Mouse (Mus musculus) forebrain, embryonic 15.5 days (tissue): Measurements from ENCODE around the gene Lrrc28. TPM values are rescaled to one million over a fixed set of nuclear protein-coding genes. Genes with fewer than 3 reads are reported as not detected.

ENCODE experiments used
- ATAC-seq: fragments of 200-750 bp; cut with Nextera tagmentation; replicated peaks from 2 replicates; pipeline ENCODE4 v1.8.0; 2017; ENCODE audit warnings: mild to moderate bottlenecking, moderate TSS enrichment, moderate library complexity
- H3K27ac ChIP-seq: fragments of 300-500 bp; sonication (generic); replicated peaks from 2 replicates; pipeline ENCODE4 v1.5.1; 2015; ENCODE audit warnings: mild to moderate bottlenecking, inconsistent platforms
- H3K27me3 ChIP-seq: fragments of 300-500 bp; sonication (generic); 2 replicates; pipeline ENCODE4 v1.6.1; 2015; ENCODE audit warnings: inconsistent platforms
- H3K36me3 ChIP-seq: fragments of 300-500 bp; sonication (generic); 2 replicates; pipeline ENCODE4 v1.6.1; 2015; ENCODE audit warnings: mild to moderate bottlenecking, inconsistent platforms
- H3K4me1 ChIP-seq: fragments of 300-500 bp; sonication (generic); 2 replicates; pipeline ENCODE4 v1.6.1; 2015; ENCODE audit warnings: inconsistent platforms
- H3K4me2 ChIP-seq: fragments of 300-500 bp; sonication (generic); replicated peaks from 2 replicates; pipeline ENCODE4 v1.6.1; 2015; ENCODE audit warnings: mild to moderate bottlenecking, inconsistent platforms
- H3K4me3 ChIP-seq: fragments of 300-500 bp; sonication (generic); 2 replicates; pipeline ENCODE4 v1.5.1; 2015; ENCODE audit warnings: mild to moderate bottlenecking, inconsistent platforms
- H3K9ac ChIP-seq: fragments of 300-500 bp; sonication (generic); replicated peaks from 2 replicates; pipeline ENCODE4 v1.6.1; 2015; ENCODE audit warnings: mild to moderate bottlenecking, inconsistent platforms
- H3K9me3 ChIP-seq: fragments of 300-500 bp; sonication (generic); 2 replicates; pipeline ENCODE4 v1.6.1; 2016; ENCODE audit warnings: inconsistent platforms
- WGBS: fragments of 180-500 bp; shearing (Covaris S2); methylation state at CpG from one replicate; pipeline ENCODE4 v1.1.7; 2015; ENCODE audit warnings: mixed read lengths; 5-methylcytosine and 5-hydroxymethylcytosine counted together
- polyA plus RNA-seq: library from polyadenylated mRNA; unstranded; fragments of >200 nt; fragmentation: Nextera tagmentation; extraction: Ambion mirVana; gene quantifications from 2 replicates; pipeline ENCODE4 v1.2.1, GENCODE M21; 2015

Gene Lrrc28
- 29.2 and 31.0 TPM in 2 replicates for polyA plus RNA-seq

DNA sequence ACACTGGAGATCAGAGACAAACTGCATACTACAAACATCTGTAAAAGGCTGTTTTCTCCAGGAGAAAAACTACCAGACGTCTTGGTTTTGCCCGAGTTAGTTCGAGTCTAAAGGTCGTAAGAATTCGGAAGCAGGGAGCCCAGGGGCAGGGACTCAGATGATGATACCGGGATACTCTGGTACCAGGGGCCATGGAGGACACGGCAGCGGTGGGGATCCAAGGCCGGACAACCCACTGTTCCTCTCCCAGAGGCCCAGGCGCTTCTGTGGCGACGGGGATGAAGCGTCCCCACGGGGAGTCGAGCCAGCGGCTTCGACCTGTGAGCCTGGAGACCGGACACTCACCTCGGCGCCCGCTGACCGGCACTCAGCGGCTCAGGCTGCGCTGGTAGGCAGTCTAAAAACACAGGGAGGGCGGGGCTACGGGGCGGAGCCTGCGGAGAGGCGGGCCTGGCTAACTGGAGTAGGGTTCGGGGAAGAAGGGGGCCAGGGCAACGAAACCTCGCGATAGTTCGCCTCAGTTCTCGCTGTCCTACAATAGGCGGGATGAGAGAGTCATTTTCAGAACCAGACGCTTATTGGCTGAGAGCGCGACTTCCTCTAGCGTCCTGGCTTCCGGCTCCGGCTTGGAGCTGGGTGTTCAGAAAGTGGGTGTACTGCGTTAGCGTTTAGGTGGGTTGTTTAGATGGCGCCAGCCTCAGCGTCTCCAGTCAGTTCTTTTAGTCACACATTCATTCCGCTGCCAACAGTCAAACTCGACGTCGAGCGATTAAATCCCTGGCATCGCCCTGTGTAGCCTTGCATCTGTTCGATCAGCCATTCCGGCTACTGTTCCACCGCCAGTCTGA is at the start of gene Lrrc28:
Gene Lrrc28 (minus strand): TSS at position 436 of the 848 bp plus-strand sequence.
- peak within 1 kb of the TSS; percentile 60 for H3K4me2 ChIP-seq
- peaks cover 36% of the 10 kb centered on the region for H3K4me1 ChIP-seq
- peak within 1 kb of the TSS; percentile 77 for H3K9ac ChIP-seq
- H3K9me3 ChIP-seq = no peaks in the 10 kb centered on the region
- no peaks in the 10 kb centered on the region for H3K27me3 ChIP-seq
- peak; percentile 99 for ATAC-seq
- H3K4me3 ChIP-seq = peak within 1 kb of the TSS; percentile 61
- 0 out of 2 replicates have a peak, but pooled peaks cover 2% of the 10 kb centered on the region for H3K36me3 ChIP-seq
- WGBS = 1% methylated on average over 55 of the region's 55 CpGs
- peak within 1 kb of the TSS; percentile 91 for H3K27ac ChIP-seq

GRCm38 (mm10) chr7:67692791-67693538 is 47.9 kb upstream of the Lrrc28 start:
- no peak for ATAC-seq
- no peak overlapping the region for H3K4me2 ChIP-seq
- WGBS = 91% methylated on average over 23 of the region's 23 CpGs

GRCm38 (mm10) chr7:67692141-67692540 is 47.1 kb upstream of the Lrrc28 start:
- Histone ChIP-seq H3K27ac (no peak overlapping the region), H3K9ac (no peak overlapping the region), H3K27me3 (no peaks in the 10 kb centered on the region), H3K4me2 (no peak overlapping the region), H3K36me3 (no peaks in the 10 kb centered on the region), H3K4me3 (no peak overlapping the region), H3K9me3 (no peaks in the 10 kb centered on the region), H3K4me1 (no peaks in the 10 kb centered on the region)
- 80% methylated on average over 3 of the region's 3 CpGs for WGBS
- ATAC-seq = no peak

More at GRCm38 (mm10) chr7:67692791-67693538, 47.9 kb upstream of the Lrrc28 start:
- Histone ChIP-seq H3K27ac (no peak overlapping the region), H3K4me1 (no peaks in the 10 kb centered on the region), H3K27me3 (no peaks in the 10 kb centered on the region), H3K9me3 (no peaks in the 10 kb centered on the region), H3K9ac (no peak overlapping the region), H3K36me3 (no peaks in the 10 kb centered on the region), H3K4me3 (no peak overlapping the region)

GRCm38 (mm10) chr7:67691036-67691435 is 46.0 kb upstream of the Lrrc28 start:
- no peak for ATAC-seq
- H3K27ac ChIP-seq = no peak overlapping the region
- no peaks in the 10 kb centered on the region for H3K27me3 ChIP-seq
- no peaks in the 10 kb centered on the region for H3K4me1 ChIP-seq
- H3K9ac ChIP-seq = no peak overlapping the region
- H3K4me2 ChIP-seq = no peak overlapping the region
- H3K4me3 ChIP-seq = no peak overlapping the region
- H3K9me3 ChIP-seq = no peaks in the 10 kb centered on the region
- no peaks in the 10 kb centered on the region for H3K36me3 ChIP-seq
- 88% methylated on average over 6 of the region's 6 CpGs for WGBS

DNA sequence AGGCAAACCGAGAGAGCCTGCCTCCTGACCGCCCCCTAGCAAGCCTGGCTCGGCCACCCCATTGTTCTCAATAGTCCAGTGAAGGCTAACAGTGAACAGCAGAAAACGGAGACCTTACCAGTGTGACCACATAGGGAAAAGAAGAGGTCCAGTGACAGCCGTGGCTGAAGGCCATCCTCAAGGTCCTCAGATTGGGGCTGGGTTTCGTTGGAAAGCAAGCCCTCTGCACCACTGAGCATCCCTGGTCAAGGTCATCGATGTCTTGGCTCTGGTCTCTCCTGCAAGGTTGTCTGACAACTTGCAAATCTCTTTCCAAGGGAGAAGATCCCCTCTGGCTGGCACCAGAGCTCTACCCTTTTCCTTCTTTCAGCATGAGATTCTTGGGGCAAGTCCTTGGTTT is 44.7 kb upstream of the Lrrc28 start:
- H3K4me2 ChIP-seq = no peak overlapping the region
- no peak overlapping the region for H3K4me3 ChIP-seq
- H3K9ac ChIP-seq = no peak overlapping the region
- H3K27me3 ChIP-seq = no peaks in the 10 kb centered on the region
- ATAC-seq = no peak
- 78% methylated on average over 7 of the region's 7 CpGs for WGBS
- no peaks in the 10 kb centered on the region for H3K9me3 ChIP-seq
- H3K4me1 ChIP-seq = no peaks in the 10 kb centered on the region
- no peaks in the 10 kb centered on the region for H3K36me3 ChIP-seq
- H3K27ac ChIP-seq = no peak overlapping the region

GRCm38 (mm10) chr7:67688281-67688680 is 43.2 kb upstream of the Lrrc28 start:
- Histone ChIP-seq H3K9ac (no peak overlapping the region), H3K4me3 (no peak overlapping the region), H3K4me2 (no peak overlapping the region), H3K36me3 (no peaks in the 10 kb centered on the region), H3K9me3 (no peaks in the 10 kb centered on the region), H3K27me3 (no peaks in the 10 kb centered on the region), H3K27ac (no peak overlapping the region), H3K4me1 (no peaks in the 10 kb centered on the region)
- WGBS = 22% methylated on average over 3 of the region's 3 CpGs
- ATAC-seq = no peak

GRCm38 (mm10) chr7:67686545-67686944 is 41.5 kb upstream of the Lrrc28 start:
- ATAC-seq = no peak
- Histone ChIP-seq H3K27ac (no peak overlapping the region), H3K4me2 (no peak overlapping the region)

GRCm38 (mm10) chr7:67683006-67683405 is 37.9 kb upstream of the Lrrc28 start:
- H3K9ac ChIP-seq = no peak overlapping the region
- no peak overlapping the region for H3K4me2 ChIP-seq
- H3K27ac ChIP-seq = no peak overlapping the region
- no peaks in the 10 kb centered on the region for H3K4me1 ChIP-seq
- H3K27me3 ChIP-seq = no peaks in the 10 kb centered on the region
- WGBS = 89% methylated on average over 16 of the region's 16 CpGs
- H3K4me3 ChIP-seq = no peak overlapping the region
- H3K36me3 ChIP-seq = no peaks in the 10 kb centered on the region
- no peaks in the 10 kb centered on the region for H3K9me3 ChIP-seq
- no peak for ATAC-seq

More at GRCm38 (mm10) chr7:67686545-67686944, 41.5 kb upstream of the Lrrc28 start:
- no peaks in the 10 kb centered on the region for H3K9me3 ChIP-seq
- no peaks in the 10 kb centered on the region for H3K27me3 ChIP-seq
- H3K4me1 ChIP-seq = no peaks in the 10 kb centered on the region
- H3K9ac ChIP-seq = no peak overlapping the region
- WGBS = 96% methylated on average over 3 of the region's 3 CpGs
- H3K36me3 ChIP-seq = no peaks in the 10 kb centered on the region
- H3K4me3 ChIP-seq = no peak overlapping the region

GRCm38 (mm10) chr7:67681078-67681477 is 36.0 kb upstream of the Lrrc28 start:
- 89% methylated on average over 9 of the region's 9 CpGs for WGBS
- H3K4me3 ChIP-seq = no peak overlapping the region
- H3K27ac ChIP-seq = no peak overlapping the region
- H3K9me3 ChIP-seq = no peaks in the 10 kb centered on the region
- no peaks in the 10 kb centered on the region for H3K27me3 ChIP-seq
- H3K4me1 ChIP-seq = no peaks in the 10 kb centered on the region
- H3K4me2 ChIP-seq = no peak overlapping the region
- H3K9ac ChIP-seq = no peak overlapping the region
- no peak for ATAC-seq
- H3K36me3 ChIP-seq = no peaks in the 10 kb centered on the region

DNA sequence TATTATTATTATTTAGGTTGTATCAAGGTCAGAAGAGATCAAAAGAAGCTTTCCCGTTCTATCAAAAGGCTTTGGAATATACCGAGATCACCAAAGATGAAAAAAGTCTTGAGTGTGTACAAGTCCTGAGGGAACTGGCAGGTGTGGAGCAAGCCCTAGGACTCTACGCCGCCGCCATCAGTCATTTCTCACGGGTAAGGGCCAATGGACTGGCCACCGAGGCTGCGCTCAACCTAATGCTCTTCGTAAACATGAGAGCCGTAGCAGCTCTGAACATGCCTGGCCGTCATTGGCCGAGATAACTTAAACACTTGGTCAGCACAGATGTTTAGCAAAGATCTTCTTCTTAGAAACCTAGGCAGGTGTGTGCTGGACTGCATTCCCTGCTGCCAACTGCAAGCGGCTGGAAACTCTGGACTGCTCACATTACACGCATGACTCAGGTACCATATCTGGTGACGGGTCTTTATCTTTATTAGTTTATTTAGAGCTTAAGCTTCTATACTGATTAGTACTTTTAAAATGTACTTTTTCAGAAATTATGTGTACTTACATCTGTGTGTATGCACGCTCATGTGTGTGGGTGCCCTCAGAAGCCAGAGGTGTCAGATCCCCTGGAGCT is 33.9 kb upstream of the Lrrc28 start:
- WGBS = 95% methylated on average over 16 of the region's 16 CpGs
- ATAC-seq = no peak
- H3K27me3 ChIP-seq = no peaks in the 10 kb centered on the region

DNA sequence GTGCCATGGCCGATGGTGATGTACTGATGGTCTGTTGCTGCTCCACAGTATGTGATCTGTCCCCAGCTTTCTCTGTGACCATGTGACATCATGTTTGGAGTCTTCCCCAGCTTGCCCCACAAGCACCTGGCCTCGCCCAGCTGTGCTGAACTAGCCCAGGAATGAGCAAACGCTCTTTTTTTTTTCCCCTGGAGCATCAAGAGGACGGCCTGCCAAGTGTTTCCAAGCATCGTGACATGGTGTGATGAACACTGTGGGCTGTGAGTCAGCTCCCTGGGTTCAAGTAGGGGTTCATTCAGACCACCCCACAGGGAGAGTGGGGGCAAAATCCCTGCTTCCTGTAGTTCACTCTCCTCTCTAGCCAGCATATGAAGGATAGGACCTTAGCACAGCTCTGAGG is 28.6 kb upstream of the Lrrc28 start:
- WGBS = 87% methylated on average over 5 of the region's 5 CpGs
- H3K36me3 ChIP-seq = no peaks in the 10 kb centered on the region
- no peak overlapping the region for H3K4me3 ChIP-seq

More for the DNA sequence above, 33.9 kb upstream of the Lrrc28 start:
- Histone ChIP-seq H3K36me3 (no peaks in the 10 kb centered on the region), H3K9me3 (no peaks in the 10 kb centered on the region), H3K4me2 (no peak overlapping the region), H3K27ac (no peak overlapping the region), H3K9ac (no peak overlapping the region), H3K4me3 (no peak overlapping the region), H3K4me1 (no peaks in the 10 kb centered on the region)

GRCm38 (mm10) chr7:67672650-67673049 is 27.6 kb upstream of the Lrrc28 start:
- H3K9ac ChIP-seq = no peak overlapping the region
- no peaks in the 10 kb centered on the region for H3K9me3 ChIP-seq
- H3K4me2 ChIP-seq = no peak overlapping the region
- no peaks in the 10 kb centered on the region for H3K27me3 ChIP-seq
- WGBS = 6% methylated on average over 10 of the region's 10 CpGs
- no peak overlapping the region for H3K27ac ChIP-seq
- ATAC-seq = peak; percentile 80
- H3K4me1 ChIP-seq = peaks cover 2% of the 10 kb centered on the region; the same call in 1 of the 2 replicates
- H3K4me3 ChIP-seq = no peak overlapping the region
- H3K36me3 ChIP-seq = no peaks in the 10 kb centered on the region

More for the DNA sequence above, 28.6 kb upstream of the Lrrc28 start:
- peaks cover 2% of the 10 kb centered on the region; the same call in 1 of the 2 replicates for H3K4me1 ChIP-seq
- no peaks in the 10 kb centered on the region for H3K9me3 ChIP-seq
- no peak overlapping the region for H3K9ac ChIP-seq
- H3K27ac ChIP-seq = no peak overlapping the region
- ATAC-seq = no peak
- no peaks in the 10 kb centered on the region for H3K27me3 ChIP-seq
- H3K4me2 ChIP-seq = no peak overlapping the region
